Mouse (Mus musculus) bone marrow macrophage, adult 2 months (primary cell): Measurements from ENCODE around the gene 4930535I16Rik.

Experiments
- CTCF ChIP-seq: IDR thresholded peaks from 2 replicates; pipeline ENCODE4 v1.5.1; 2012; ENCODE audit warnings: low read depth, mild to moderate bottlenecking, low read length, moderate library complexity
- POLR2A ChIP-seq: IDR thresholded peaks from 2 replicates; pipeline ENCODE4 v1.6.1; 2012; ENCODE audit warnings: mild to moderate bottlenecking, low read depth, low read length, borderline replicate concordance

GRCm38 (mm10) chr4:123960955-123961354 is 43.1 kb upstream of the 4930535I16Rik start:
- TF ChIP-seq CTCF (no peak), POLR2A (no peak)
